Mouse (Mus musculus) brain, embryonic 14.5 days (tissue): Measurements from ENCODE around the gene Tmem38b.

ENCODE experiments used
- CTCF ChIP-seq: fragments of 200-500 bp; IDR thresholded peaks from 2 replicates; pipeline ENCODE4 v1.5.1; 2012; ENCODE audit warnings: inconsistent platforms, mild to moderate bottlenecking, moderate library complexity, borderline replicate concordance; ENCODE audit not compliant: insufficient read depth, insufficient read length; ENCODE audit errors: extremely low read depth
- POLR2A ChIP-seq: fragments of 200-500 bp; IDR thresholded peaks from 2 replicates; pipeline ENCODE4 v1.6.1; 2012; ENCODE audit warnings: mild to moderate bottlenecking, inconsistent platforms, borderline replicate concordance; ENCODE audit not compliant: poor library complexity, insufficient read depth, insufficient read length, severe bottlenecking; ENCODE audit errors: extremely low read depth

- TF ChIP-seq CTCF (no peak), POLR2A (no peak)
These were observed 31.4 kb upstream of the Tmem38b start for GRCm38 (mm10) chr4:53794257-53794966.
